Mouse (Mus musculus) embryo, embryonic 11 days (tissue): ENCODE results near the gene Prm2.
"Not testable (repeated sequence)": the region's sequence is repeated elsewhere in the genome, so short reads cannot be mapped to it uniquely, and the experiment has no call there.

Experiments used
- DNase-seq: peaks from one replicate; pipeline ENCODE4 v3.0.0-alpha.2; 2015

The Prm2 gene

GRCm38 (mm10) chr16:10810376-10810775 is 14.4 kb upstream of the Prm2 start:
- no peak for DNase-seq

- no peak for DNase-seq
Observed at GRCm38 (mm10) chr16:10805789-10806527, 10.0 kb upstream of the Prm2 start, which contains the start of gene Prm1. Prm1 (minus strand) TSS chr16:10805839.

- not testable (repeated sequence) for DNase-seq
Observed at GRCm38 (mm10) chr16:10802420-10802819, 6.5 kb upstream of the Prm2 start.

GRCm38 (mm10) chr16:10790702-10791101 is 5.2 kb downstream of the Prm2 start, which contains the start of gene Prm3:
Prm3 (minus strand) TSS chr16:10790914.
- DNase-seq = no peak

- DNase-seq = no peak
Observed at GRCm38 (mm10) chr16:10788866-10789265, 7.1 kb downstream of the Prm2 start.

GRCm38 (mm10) chr16:10788271-10788670 is 7.7 kb downstream of the Prm2 start, which contains the start of gene Tnp2:
Tnp2 (minus strand) TSS chr16:10788660.
- no peak for DNase-seq

- no peak for DNase-seq
Observed at GRCm38 (mm10) chr16:10787548-10788058, 8.3 kb downstream of the Prm2 start.

GRCm38 (mm10) chr16:10786782-10787547 is 9.0 kb downstream of the Prm2 start:
- no peak for DNase-seq

- DNase-seq = peak; percentile 95
Observed at GRCm38 (mm10) chr16:10786288-10786687, 9.6 kb downstream of the Prm2 start.

- DNase-seq = peak; percentile 93
Observed at GRCm38 (mm10) chr16:10785371-10786231, 10.3 kb downstream of the Prm2 start, which contains the start of gene Socs1. Socs1 (minus strand) TSS chr16:10785536.

- DNase-seq = peak; percentile 93
Observed at GRCm38 (mm10) chr16:10784793-10785370, 11.1 kb downstream of the Prm2 start.

- DNase-seq = peak; percentile 73
Observed at GRCm38 (mm10) chr16:10783883-10784792, 11.8 kb downstream of the Prm2 start.

GRCm38 (mm10) chr16:10783451-10783850 is 12.5 kb downstream of the Prm2 start:
- no peak for DNase-seq

- no peak for DNase-seq
Observed at GRCm38 (mm10) chr16:10783152-10783434, 12.8 kb downstream of the Prm2 start.

- DNase-seq = no peak
Observed at GRCm38 (mm10) chr16:10782377-10783151, 13.4 kb downstream of the Prm2 start.

- DNase-seq = peak; percentile 44
Observed at GRCm38 (mm10) chr16:10781862-10782371, 14.0 kb downstream of the Prm2 start.

- no peak for DNase-seq
Observed at GRCm38 (mm10) chr16:10780631-10781120, 15.3 kb downstream of the Prm2 start.

- DNase-seq = no peak
Observed at GRCm38 (mm10) chr16:10777579-10778160, 18.3 kb downstream of the Prm2 start.

GRCm38 (mm10) chr16:10776322-10776721 is 19.6 kb downstream of the Prm2 start:
- no peak for DNase-seq

GRCm38 (mm10) chr16:10774726-10775125 is 21.2 kb downstream of the Prm2 start:
- no peak for DNase-seq
